Mouse (Mus musculus): ENCODE measurements around the gene Parp14.

DNA sequence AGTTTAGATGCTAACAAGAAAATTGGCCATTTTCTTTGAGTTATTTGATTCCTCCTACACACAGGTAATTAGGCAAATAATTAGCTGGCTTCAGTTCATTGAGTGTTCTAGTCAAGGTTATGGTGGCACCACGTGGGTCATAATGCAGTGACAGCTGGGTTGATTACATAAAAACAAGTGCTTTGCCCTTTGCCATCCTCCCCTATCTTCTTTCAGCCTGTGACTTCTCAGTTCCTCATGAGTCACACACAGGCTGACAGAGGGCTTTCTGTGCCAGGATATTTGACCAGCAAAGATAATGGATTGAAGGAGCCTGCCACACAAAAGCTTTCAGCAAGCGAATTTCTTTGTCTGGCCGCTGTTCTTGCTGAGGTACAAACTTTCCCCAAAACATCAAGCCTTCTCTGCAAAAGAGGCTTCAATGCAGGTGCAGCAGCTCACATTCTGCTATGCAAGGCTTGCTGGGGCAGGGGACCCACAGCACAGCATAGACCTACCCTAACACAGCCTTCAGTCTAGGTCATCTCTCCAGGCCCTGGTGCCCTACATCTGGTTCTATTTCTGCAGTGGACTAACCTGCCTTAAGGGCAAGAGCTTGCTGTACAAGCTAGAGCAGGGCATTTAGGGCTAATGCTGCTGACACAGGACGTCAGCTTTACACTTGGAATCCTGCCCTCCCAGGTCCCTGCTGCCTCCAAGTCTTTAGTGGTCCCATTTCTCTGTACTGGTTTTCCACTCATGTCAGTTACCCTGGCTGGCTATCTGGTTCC is 36.3 kb upstream of the Parp14 start:
- TF ChIP-seq CTCF (conservative IDR thresholded peaks at IDR 0.05; ENCODE audit: low read length): no peak
- TF ChIP-seq NANOG (IDR thresholded peaks at IDR 0.05; ENCODE audit: borderline replicate concordance, low read length): no peak
- no peak for TF ChIP-seq POU5F1 (IDR thresholded peaks at IDR 0.05; ENCODE audit: borderline replicate concordance, low read length)

Data from E14TG2a.4 (cell line).